Mouse (Mus musculus) G1E (cell line): ENCODE measurements around the gene Slc4a4.

Source experiments
- CTCF ChIP-seq: IDR thresholded peaks from 2 replicates; pipeline ENCODE4 v1.5.1; 2012; ENCODE audit warnings: low read depth, low read length, inconsistent platforms, mixed read lengths
- GATA1 ChIP-seq: IDR thresholded peaks from 2 replicates; pipeline ENCODE4 v1.6.1; 2012; ENCODE audit warnings: borderline replicate concordance, low read length, inconsistent platforms, mixed read lengths
- TAL1 ChIP-seq: conservative IDR thresholded peaks from 2 replicates; pipeline ENCODE4 v1.6.1; 2012; ENCODE audit warnings: low read depth, low read length, inconsistent platforms, mixed read lengths

- no peak for TF ChIP-seq CTCF
- TF ChIP-seq TAL1 = no peak
- TF ChIP-seq GATA1 = no peak
These were observed 236.8 kb downstream of the Slc4a4 start for GRCm38 (mm10) chr5:89123270-89123903.
